Mouse (Mus musculus): ENCODE measurements at regions not wholly inside any gene's neighbourhood (a gene's known extent, or its start where the extent isn't known, plus 50 kb on each side); places are given as distances from the start of the nearest gene placed in this dataset.

DNA sequence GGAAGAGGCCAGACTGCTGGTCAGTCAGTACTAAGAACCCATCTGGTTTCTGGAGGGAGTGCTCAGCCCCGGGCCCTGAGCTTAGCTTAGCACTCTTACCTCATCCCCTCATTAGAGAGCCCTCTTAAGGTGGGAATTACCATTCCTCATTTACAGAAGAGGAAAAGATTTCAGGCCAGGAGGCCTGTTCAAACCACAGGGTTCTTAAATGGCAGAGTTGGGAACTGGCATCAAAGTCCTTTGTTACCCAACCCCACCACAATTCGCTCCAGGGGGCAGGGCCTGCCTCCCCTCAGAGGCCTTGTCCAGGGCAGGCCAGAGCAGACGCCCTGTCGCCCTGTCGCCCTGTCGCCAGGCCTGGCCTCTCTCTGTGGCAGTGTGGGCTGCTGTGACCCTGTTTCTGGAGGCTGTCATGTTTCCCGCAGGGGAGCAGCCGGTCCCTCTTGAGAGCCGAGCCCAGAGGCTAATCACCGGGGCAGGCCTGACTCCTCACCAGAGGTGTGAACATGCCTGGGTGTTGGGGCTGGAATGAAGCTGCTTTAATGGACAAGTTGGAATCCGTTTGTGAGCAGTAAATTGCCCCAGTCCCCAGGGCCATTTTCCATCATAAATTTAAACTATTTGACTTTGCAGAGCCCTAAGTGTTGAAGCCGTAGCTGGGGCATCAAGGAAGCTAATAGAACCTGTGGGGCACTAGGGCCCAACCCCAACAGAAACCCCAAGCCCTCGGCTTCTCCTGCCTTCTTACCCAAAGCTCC is 116.9 kb upstream of the Haao start:
- Histone ChIP-seq H3K36me3 (ENCODE audit: control insufficient read depth, insufficient read depth) (no peaks in the 10 kb centered on the region), H3K79me2 (ENCODE audit: control insufficient read depth, insufficient read depth) (no peaks in the 10 kb centered on the region), H3K4me2 (ENCODE audit: low read depth) (peak overlapping the region; percentile 60), H3K27me3 (ENCODE audit: control insufficient read depth, insufficient read depth, insufficient read length) (no peaks in the 10 kb centered on the region), H3ac (ENCODE audit: control insufficient read depth, insufficient read length) (no peak overlapping the region), H3K4me3 (no peak overlapping the region)
- no peak for TF ChIP-seq SRF (IDR thresholded peaks at IDR 0.05; ENCODE audit: control insufficient read depth, insufficient read length, low read depth)
- no peak for TF ChIP-seq E2F4 (IDR thresholded peaks at IDR 0.05; ENCODE audit: insufficient read depth)
- peak in 1 of 3 experiments; percentile 49 for TF ChIP-seq MYOD1 (IDR thresholded peaks at IDR 0.05; ENCODE audit: control insufficient read depth in 1 of 3, insufficient read length in 2 of 3, low read depth in 2 of 3)
- no peak for TF ChIP-seq CEBPB (IDR thresholded peaks at IDR 0.05; ENCODE audit: insufficient read depth, poor library complexity, severe bottlenecking)
- TF ChIP-seq MYOG (IDR thresholded peaks at IDR 0.05; ENCODE audit: control insufficient read depth in 1 of 3, insufficient read depth in 1 of 3, insufficient read length in 2 of 3, low read depth in 2 of 3) = peak in 1 of 3 experiments; percentile 13
- no peak for TF ChIP-seq TCF3 (IDR thresholded peaks at IDR 0.05; ENCODE audit: insufficient read length, low read depth)
- TF ChIP-seq POLR2A (IDR thresholded peaks at IDR 0.05; ENCODE audit: insufficient read length, low read depth) = no peak
- TF ChIP-seq REST (IDR thresholded peaks at IDR 0.05; ENCODE audit: insufficient read depth, insufficient read length) = no peak
- no peak for TF ChIP-seq POLR2AphosphoS2 (IDR thresholded peaks at IDR 0.05; ENCODE audit: insufficient read length, low read depth)
- no peak for TF ChIP-seq TCF12 (IDR thresholded peaks at IDR 0.05; ENCODE audit: insufficient read depth, poor library complexity, severe bottlenecking)
- no peak for TF ChIP-seq MAX (IDR thresholded peaks at IDR 0.05; ENCODE audit: low read depth)
- TF ChIP-seq USF1 (IDR thresholded peaks at IDR 0.05; ENCODE audit: low read depth) = no peak

DNA sequence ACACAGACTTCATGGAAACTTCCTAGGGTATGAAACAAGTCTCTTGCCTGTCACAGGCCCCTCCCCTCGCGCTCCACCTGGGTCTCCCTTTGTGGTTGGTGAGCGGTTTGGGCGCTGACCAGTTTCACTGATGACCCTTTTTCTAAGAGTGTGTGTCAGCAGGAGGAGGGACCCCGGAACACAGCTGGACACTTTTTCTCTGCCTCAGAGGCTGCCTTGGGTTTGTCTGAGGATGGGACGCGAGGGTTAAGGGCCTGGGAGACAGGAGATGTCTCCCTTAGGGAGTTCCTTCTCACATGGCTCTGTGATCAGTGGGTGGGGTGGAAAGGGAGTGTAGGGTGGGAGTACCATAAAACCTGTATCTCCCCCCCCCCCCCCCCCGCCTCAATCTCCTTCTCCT is 115.8 kb upstream of the Haao start:
- Histone ChIP-seq H3K79me2 (ENCODE audit: control insufficient read depth, insufficient read depth) (no peaks in the 10 kb centered on the region), H3K4me3 (no peak overlapping the region), H3K4me2 (ENCODE audit: low read depth) (peak overlapping the region; percentile 60), H3K36me3 (ENCODE audit: control insufficient read depth, insufficient read depth) (no peaks in the 10 kb centered on the region), H3K27me3 (ENCODE audit: control insufficient read depth, insufficient read depth, insufficient read length) (no peaks in the 10 kb centered on the region), H3ac (ENCODE audit: control insufficient read depth, insufficient read length) (no peak overlapping the region)
- TF ChIP-seq TCF12 (IDR thresholded peaks at IDR 0.05; ENCODE audit: insufficient read depth, poor library complexity, severe bottlenecking) (no peak), MYOD1 (IDR thresholded peaks at IDR 0.05; ENCODE audit: control insufficient read depth in 1 of 3, insufficient read length in 2 of 3, low read depth in 2 of 3) (peak in 1 of 3 experiments; percentile 23)

DNA sequence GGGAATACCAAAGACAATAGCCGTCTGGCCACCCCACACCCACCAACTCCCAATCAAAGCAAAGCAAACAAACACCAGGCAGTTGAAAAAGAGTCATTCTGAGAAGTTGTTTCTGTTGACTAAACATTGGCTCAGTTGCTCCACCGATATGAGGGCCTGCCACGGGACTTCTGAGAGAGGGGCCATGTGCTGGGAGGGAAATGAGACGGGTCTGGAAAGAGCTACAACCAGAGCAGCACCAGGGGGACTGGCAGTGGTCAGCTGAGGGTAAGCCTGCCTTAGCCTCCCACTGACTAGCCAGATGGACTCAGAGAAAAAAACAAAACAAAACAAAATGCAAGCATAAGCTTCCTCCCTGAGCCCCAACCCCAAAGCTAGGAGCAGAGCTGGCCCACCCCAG is 115.1 kb upstream of the Haao start:
- no peak overlapping the region for H3K4me2 ChIP-seq (ENCODE audit: low read depth)
- TF ChIP-seq POLR2A (IDR thresholded peaks at IDR 0.05; ENCODE audit: insufficient read length, low read depth) (no peak), REST (IDR thresholded peaks at IDR 0.05; ENCODE audit: insufficient read depth, insufficient read length) (no peak), MYOG (IDR thresholded peaks at IDR 0.05; ENCODE audit: control insufficient read depth in 1 of 3, insufficient read depth in 1 of 3, insufficient read length in 2 of 3, low read depth in 2 of 3) (no peak), E2F4 (IDR thresholded peaks at IDR 0.05; ENCODE audit: insufficient read depth) (no peak), MYOD1 (IDR thresholded peaks at IDR 0.05; ENCODE audit: control insufficient read depth in 1 of 3, insufficient read length in 2 of 3, low read depth in 2 of 3) (no peak), MAX (IDR thresholded peaks at IDR 0.05; ENCODE audit: low read depth) (no peak), TCF12 (IDR thresholded peaks at IDR 0.05; ENCODE audit: insufficient read depth, poor library complexity, severe bottlenecking) (no peak), TCF3 (IDR thresholded peaks at IDR 0.05; ENCODE audit: insufficient read length, low read depth) (no peak), USF1 (IDR thresholded peaks at IDR 0.05; ENCODE audit: low read depth) (no peak), CEBPB (IDR thresholded peaks at IDR 0.05; ENCODE audit: insufficient read depth, poor library complexity, severe bottlenecking) (no peak), SRF (IDR thresholded peaks at IDR 0.05; ENCODE audit: control insufficient read depth, insufficient read length, low read depth) (no peak), POLR2AphosphoS2 (IDR thresholded peaks at IDR 0.05; ENCODE audit: insufficient read length, low read depth) (no peak)
- no peak overlapping the region for H3ac ChIP-seq (ENCODE audit: control insufficient read depth, insufficient read length)
- no peaks in the 10 kb centered on the region for H3K79me2 ChIP-seq (ENCODE audit: control insufficient read depth, insufficient read depth)
- H3K27me3 ChIP-seq (ENCODE audit: control insufficient read depth, insufficient read depth, insufficient read length) = no peaks in the 10 kb centered on the region
- H3K4me3 ChIP-seq = no peak overlapping the region
- no peaks in the 10 kb centered on the region for H3K36me3 ChIP-seq (ENCODE audit: control insufficient read depth, insufficient read depth)

DNA sequence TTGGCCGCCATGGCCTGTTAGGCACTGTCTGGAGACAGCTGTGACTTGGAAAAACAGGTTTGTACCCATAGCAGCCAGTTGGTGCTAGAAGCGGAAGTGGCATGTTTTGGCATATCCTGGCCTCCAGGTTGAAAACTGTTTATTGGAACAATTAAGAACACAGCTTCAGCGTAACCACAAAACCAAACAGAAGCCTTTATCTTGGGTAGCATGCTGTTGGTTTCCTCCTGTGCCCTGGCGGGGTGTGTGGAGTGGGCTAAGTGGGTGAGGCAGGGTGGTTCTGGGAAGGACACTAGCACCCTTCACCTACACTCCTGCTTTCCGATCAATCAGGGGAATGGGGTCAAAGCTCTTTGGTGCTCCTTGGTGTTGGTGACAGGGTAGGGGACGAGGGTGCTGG is 114.4 kb upstream of the Haao start:
- no peaks in the 10 kb centered on the region for H3K79me2 ChIP-seq (ENCODE audit: control insufficient read depth, insufficient read depth)
- H3ac ChIP-seq (ENCODE audit: control insufficient read depth, insufficient read length) = no peak overlapping the region
- H3K4me2 ChIP-seq (ENCODE audit: low read depth) = no peak overlapping the region
- H3K4me3 ChIP-seq = no peak overlapping the region
- H3K36me3 ChIP-seq (ENCODE audit: control insufficient read depth, insufficient read depth) = no peaks in the 10 kb centered on the region
- TF ChIP-seq TCF12 (IDR thresholded peaks at IDR 0.05; ENCODE audit: insufficient read depth, poor library complexity, severe bottlenecking) = no peak
- TF ChIP-seq USF1 (IDR thresholded peaks at IDR 0.05; ENCODE audit: low read depth) = no peak
- no peak for TF ChIP-seq E2F4 (IDR thresholded peaks at IDR 0.05; ENCODE audit: insufficient read depth)
- TF ChIP-seq TCF3 (IDR thresholded peaks at IDR 0.05; ENCODE audit: insufficient read length, low read depth) = no peak
- TF ChIP-seq MAX (IDR thresholded peaks at IDR 0.05; ENCODE audit: low read depth) = no peak
- no peak for TF ChIP-seq MYOG (IDR thresholded peaks at IDR 0.05; ENCODE audit: control insufficient read depth in 1 of 3, insufficient read depth in 1 of 3, insufficient read length in 2 of 3, low read depth in 2 of 3)
- TF ChIP-seq SRF (IDR thresholded peaks at IDR 0.05; ENCODE audit: control insufficient read depth, insufficient read length, low read depth) = no peak
- TF ChIP-seq CEBPB (IDR thresholded peaks at IDR 0.05; ENCODE audit: insufficient read depth, poor library complexity, severe bottlenecking) = no peak
- TF ChIP-seq REST (IDR thresholded peaks at IDR 0.05; ENCODE audit: insufficient read depth, insufficient read length) = no peak
- no peak for TF ChIP-seq POLR2A (IDR thresholded peaks at IDR 0.05; ENCODE audit: insufficient read length, low read depth)
- no peak for TF ChIP-seq MYOD1 (IDR thresholded peaks at IDR 0.05; ENCODE audit: control insufficient read depth in 1 of 3, insufficient read length in 2 of 3, low read depth in 2 of 3)
- TF ChIP-seq POLR2AphosphoS2 (IDR thresholded peaks at IDR 0.05; ENCODE audit: insufficient read length, low read depth) = no peak
- no peaks in the 10 kb centered on the region for H3K27me3 ChIP-seq (ENCODE audit: control insufficient read depth, insufficient read depth, insufficient read length)
